Mouse (Mus musculus) embryonic fibroblast, embryonic 13.5 days (primary cell): ENCODE measurements around the gene Tnfrsf9.

ENCODE experiments used
- CTCF ChIP-seq: IDR thresholded peaks from 2 replicates; pipeline ENCODE4 v1.5.1; 2011; ENCODE audit warnings: mild to moderate bottlenecking, control low read depth, low read length, moderate library complexity, borderline replicate concordance; ENCODE audit not compliant: insufficient read depth
- POLR2A ChIP-seq: IDR thresholded peaks from 2 replicates; pipeline ENCODE4 v1.6.1; 2011; ENCODE audit warnings: low read depth, mild to moderate bottlenecking, control low read depth, low read length, moderate library complexity

DNA sequence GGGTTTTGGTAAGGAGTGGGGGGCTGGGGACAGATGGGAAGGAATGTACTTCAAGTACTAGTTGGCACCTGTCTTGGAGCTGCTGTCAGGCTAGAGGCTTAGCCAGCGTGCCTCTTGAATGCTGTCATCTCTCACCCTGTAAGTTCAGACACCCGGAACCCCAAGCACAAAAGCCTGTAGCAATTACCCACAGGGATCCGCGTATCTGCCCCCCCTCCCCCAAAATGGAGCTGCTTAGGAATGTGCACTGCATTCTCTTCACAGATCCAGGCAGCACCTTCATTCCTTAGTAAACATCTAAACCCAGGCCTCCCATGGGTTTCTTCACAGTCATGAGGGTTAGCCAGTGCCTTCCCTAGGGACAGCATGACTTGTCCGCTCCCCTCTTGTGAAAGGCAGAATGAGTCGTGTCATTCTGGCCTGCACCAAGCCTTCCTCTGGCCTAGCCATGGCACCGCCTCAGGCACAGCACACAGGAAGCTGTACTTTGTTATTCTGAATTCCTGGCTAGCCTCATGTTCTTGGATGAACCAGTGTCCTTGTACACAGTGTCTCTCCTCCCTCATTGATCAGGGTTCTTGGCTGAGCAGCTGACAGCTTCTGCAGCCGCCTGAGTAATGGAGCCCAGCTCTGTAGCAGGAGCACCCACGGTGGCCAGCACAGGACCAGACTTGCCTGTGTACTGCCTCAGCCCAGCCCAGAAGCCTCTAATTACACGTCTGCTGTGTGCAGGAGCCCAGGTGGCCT lies 42.8 kb upstream of the Tnfrsf9 start:
- TF ChIP-seq CTCF, result no peak
- TF ChIP-seq POLR2A, result no peak
